Mouse (Mus musculus): Measurements from ENCODE around the gene St7. TPM values are rescaled to one million over a fixed set of nuclear protein-coding genes. Genes with fewer than 3 reads are reported as not detected.
A peak's percentile ranks its signal among the peaks of the same experiment; 100 is the strongest.

The St7 gene
- polyA plus RNA-seq, 1 experiment: 8.4 TPM

GRCm38 (mm10) chr6:17871831-17872372, 179.2 kb downstream of the St7 start:
- H3ac ChIP-seq (ENCODE audit: control insufficient read depth, insufficient read length): no peak overlapping the region
- H3K36me3 ChIP-seq (ENCODE audit: control insufficient read depth, insufficient read depth): no peaks in the 10 kb centered on the region
- no peak for TF ChIP-seq POLR2A (IDR thresholded peaks at IDR 0.05; ENCODE audit: insufficient read length, low read depth)
- TF ChIP-seq TCF12 (IDR thresholded peaks at IDR 0.05; ENCODE audit: insufficient read depth, poor library complexity, severe bottlenecking): no peak
- TF ChIP-seq CEBPB (IDR thresholded peaks at IDR 0.05; ENCODE audit: insufficient read depth, poor library complexity, severe bottlenecking): no peak
- no peak overlapping the region for H3K4me3 ChIP-seq
- H3K79me2 ChIP-seq (ENCODE audit: control insufficient read depth, insufficient read depth): no peaks in the 10 kb centered on the region
- no peak overlapping the region for H3K4me2 ChIP-seq (ENCODE audit: low read depth)
- no peaks in the 10 kb centered on the region for H3K27me3 ChIP-seq (ENCODE audit: control insufficient read depth, insufficient read depth, insufficient read length)

DNA sequence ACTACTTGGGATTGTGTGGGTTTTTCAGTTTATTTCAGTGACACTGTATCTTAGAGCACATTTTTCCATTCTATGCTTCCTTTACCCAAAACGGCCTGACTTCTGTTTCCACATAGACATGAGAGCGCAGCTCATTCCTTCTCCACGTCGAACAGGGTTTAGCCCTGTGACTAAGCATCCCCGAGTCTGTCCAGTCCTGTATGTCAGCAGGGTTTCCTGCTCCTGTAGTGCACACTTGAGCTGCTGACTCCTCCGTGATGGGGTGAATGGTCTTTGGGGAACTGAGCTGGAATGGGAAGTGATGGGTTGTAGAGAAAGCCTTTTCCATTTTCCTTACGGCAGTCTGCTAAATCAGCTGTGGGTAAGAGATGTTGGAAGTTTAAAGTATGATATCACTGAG, 182.9 kb downstream of the St7 start:
- Histone ChIP-seq H3K79me2 (ENCODE audit: control insufficient read depth, insufficient read depth) (no peaks in the 10 kb centered on the region), H3K27me3 (ENCODE audit: control insufficient read depth, insufficient read depth, insufficient read length) (no peaks in the 10 kb centered on the region), H3K4me3 (no peak overlapping the region), H3K36me3 (ENCODE audit: control insufficient read depth, insufficient read depth) (no peaks in the 10 kb centered on the region), H3K4me2 (ENCODE audit: low read depth) (no peak overlapping the region), H3ac (ENCODE audit: control insufficient read depth, insufficient read length) (no peak overlapping the region)
- TF ChIP-seq MYOG (IDR thresholded peaks at IDR 0.05; ENCODE audit: control insufficient read depth in 1 of 3, insufficient read depth in 1 of 3, insufficient read length in 2 of 3, low read depth in 2 of 3) (no peak), MAX (IDR thresholded peaks at IDR 0.05; ENCODE audit: low read depth) (no peak), POLR2AphosphoS2 (IDR thresholded peaks at IDR 0.05; ENCODE audit: insufficient read length, low read depth) (no peak), CEBPB (IDR thresholded peaks at IDR 0.05; ENCODE audit: insufficient read depth, poor library complexity, severe bottlenecking) (no peak), TCF12 (IDR thresholded peaks at IDR 0.05; ENCODE audit: insufficient read depth, poor library complexity, severe bottlenecking) (no peak), TCF3 (IDR thresholded peaks at IDR 0.05; ENCODE audit: insufficient read length, low read depth) (no peak), SRF (IDR thresholded peaks at IDR 0.05; ENCODE audit: control insufficient read depth, insufficient read length, low read depth) (no peak), REST (IDR thresholded peaks at IDR 0.05; ENCODE audit: insufficient read depth, insufficient read length) (no peak), MYOD1 (IDR thresholded peaks at IDR 0.05; ENCODE audit: control insufficient read depth in 1 of 3, insufficient read length in 2 of 3, low read depth in 2 of 3) (no peak), POLR2A (IDR thresholded peaks at IDR 0.05; ENCODE audit: insufficient read length, low read depth) (no peak), USF1 (IDR thresholded peaks at IDR 0.05; ENCODE audit: low read depth) (no peak), E2F4 (IDR thresholded peaks at IDR 0.05; ENCODE audit: insufficient read depth) (no peak)

DNA sequence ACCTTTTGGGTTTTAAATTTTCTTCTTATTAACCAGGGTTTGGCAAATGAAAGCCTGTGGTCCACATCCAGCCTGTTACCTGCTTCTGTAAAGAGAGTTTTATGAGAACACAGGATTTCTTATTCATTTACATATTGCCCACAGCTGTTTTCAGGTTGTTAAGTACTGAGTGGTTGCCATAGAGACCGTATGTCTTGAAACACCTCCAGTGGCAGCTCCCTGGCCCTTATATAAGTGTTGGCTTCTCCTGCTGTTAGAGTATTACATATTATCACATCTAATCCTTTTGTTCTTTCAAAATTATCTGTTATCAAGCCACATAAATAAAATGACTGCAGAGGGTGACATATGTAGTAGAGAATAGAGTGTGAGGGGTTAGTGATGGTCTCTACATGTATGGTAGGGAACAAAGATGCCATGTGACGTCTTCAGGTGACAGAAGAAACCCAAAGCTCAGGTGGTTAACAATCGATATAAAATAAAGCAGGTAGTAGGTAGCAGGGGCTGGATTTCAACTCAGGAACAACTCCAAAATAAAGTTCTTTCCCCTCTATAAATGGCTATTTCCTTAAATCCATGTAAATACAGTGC, 183.4 kb downstream of the St7 start:
- H3K4me2 ChIP-seq (ENCODE audit: low read depth): peak overlapping the region; percentile 26
- H3K27me3 ChIP-seq (ENCODE audit: control insufficient read depth, insufficient read depth, insufficient read length): no peaks in the 10 kb centered on the region
- H3K4me3 ChIP-seq: no peak overlapping the region
- no peaks in the 10 kb centered on the region for H3K79me2 ChIP-seq (ENCODE audit: control insufficient read depth, insufficient read depth)
- TF ChIP-seq CEBPB (IDR thresholded peaks at IDR 0.05; ENCODE audit: insufficient read depth, poor library complexity, severe bottlenecking) (no peak), MYOD1 (IDR thresholded peaks at IDR 0.05; ENCODE audit: control insufficient read depth in 1 of 3, insufficient read length in 2 of 3, low read depth in 2 of 3) (no peak)
- no peaks in the 10 kb centered on the region for H3K36me3 ChIP-seq (ENCODE audit: control insufficient read depth, insufficient read depth)
- no peak overlapping the region for H3ac ChIP-seq (ENCODE audit: control insufficient read depth, insufficient read length)

- no peak overlapping the region for H3ac ChIP-seq (ENCODE audit: control insufficient read depth, insufficient read length)
- no peaks in the 10 kb centered on the region for H3K79me2 ChIP-seq (ENCODE audit: control insufficient read depth, insufficient read depth)
- H3K27me3 ChIP-seq (ENCODE audit: control insufficient read depth, insufficient read depth, insufficient read length): no peaks in the 10 kb centered on the region
- H3K4me3 ChIP-seq: no peak overlapping the region
- TF ChIP-seq TCF12 (IDR thresholded peaks at IDR 0.05; ENCODE audit: insufficient read depth, poor library complexity, severe bottlenecking) (no peak), TCF3 (IDR thresholded peaks at IDR 0.05; ENCODE audit: insufficient read length, low read depth) (no peak), POLR2AphosphoS2 (IDR thresholded peaks at IDR 0.05; ENCODE audit: insufficient read length, low read depth) (no peak), POLR2A (IDR thresholded peaks at IDR 0.05; ENCODE audit: insufficient read length, low read depth) (no peak), E2F4 (IDR thresholded peaks at IDR 0.05; ENCODE audit: insufficient read depth) (no peak), CEBPB (IDR thresholded peaks at IDR 0.05; ENCODE audit: insufficient read depth, poor library complexity, severe bottlenecking) (no peak)
- no peaks in the 10 kb centered on the region for H3K36me3 ChIP-seq (ENCODE audit: control insufficient read depth, insufficient read depth)
- H3K4me2 ChIP-seq (ENCODE audit: low read depth): peak overlapping the region; percentile 26
Measured at GRCm38 (mm10) chr6:17876670-17877179, 184.0 kb downstream of the St7 start.

DNA sequence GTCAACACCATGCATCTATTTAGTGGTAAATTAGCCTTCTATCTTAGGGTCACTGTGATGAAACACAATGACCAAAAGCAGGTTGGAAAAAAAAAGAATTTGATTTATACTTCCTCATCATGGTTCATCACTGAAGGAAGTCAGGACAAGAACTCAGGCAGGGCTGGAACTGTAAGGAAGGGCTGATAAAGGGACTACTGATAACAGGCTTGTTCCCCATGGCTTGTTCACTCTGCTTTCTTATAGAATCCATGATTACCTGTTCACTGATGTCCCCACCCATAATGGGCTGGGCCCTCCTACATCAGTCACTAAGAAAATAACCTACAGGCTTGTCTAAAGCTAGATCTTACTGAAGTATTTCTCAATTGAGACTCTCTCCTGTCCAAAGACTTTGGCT, 190.2 kb downstream of the St7 start:
- TF ChIP-seq MYOG (IDR thresholded peaks at IDR 0.05; ENCODE audit: control insufficient read depth in 1 of 3, insufficient read depth in 1 of 3, insufficient read length in 2 of 3, low read depth in 2 of 3) (no peak), TCF3 (IDR thresholded peaks at IDR 0.05; ENCODE audit: insufficient read length, low read depth) (no peak), MYOD1 (IDR thresholded peaks at IDR 0.05; ENCODE audit: control insufficient read depth in 1 of 3, insufficient read length in 2 of 3, low read depth in 2 of 3) (no peak), POLR2AphosphoS2 (IDR thresholded peaks at IDR 0.05; ENCODE audit: insufficient read length, low read depth) (no peak), TCF12 (IDR thresholded peaks at IDR 0.05; ENCODE audit: insufficient read depth, poor library complexity, severe bottlenecking) (no peak), E2F4 (IDR thresholded peaks at IDR 0.05; ENCODE audit: insufficient read depth) (no peak), CEBPB (IDR thresholded peaks at IDR 0.05; ENCODE audit: insufficient read depth, poor library complexity, severe bottlenecking) (no peak), POLR2A (IDR thresholded peaks at IDR 0.05; ENCODE audit: insufficient read length, low read depth) (no peak), MAX (IDR thresholded peaks at IDR 0.05; ENCODE audit: low read depth) (no peak)

More for the DNA sequence above, 190.2 kb downstream of the St7 start:
- Histone ChIP-seq H3K4me3 (no peak overlapping the region), H3ac (ENCODE audit: control insufficient read depth, insufficient read length) (no peak overlapping the region), H3K36me3 (ENCODE audit: control insufficient read depth, insufficient read depth) (no peaks in the 10 kb centered on the region), H3K79me2 (ENCODE audit: control insufficient read depth, insufficient read depth) (no peaks in the 10 kb centered on the region), H3K4me2 (ENCODE audit: low read depth) (no peak overlapping the region), H3K27me3 (ENCODE audit: control insufficient read depth, insufficient read depth, insufficient read length) (no peaks in the 10 kb centered on the region)
